Mouse (Mus musculus): ENCODE measurements around the gene Zscan21.

- TF ChIP-seq POLR2A (IDR thresholded peaks at IDR 0.05; ENCODE audit: borderline replicate concordance, extremely low read depth, insufficient read depth, insufficient read length, poor library complexity, severe bottlenecking) (no peak), CTCF (IDR thresholded peaks at IDR 0.05; ENCODE audit: borderline replicate concordance, extremely low read depth, insufficient read depth, insufficient read length) (no peak)
Measured at GRCm38 (mm10) chr5:138154390-138154789, 37.7 kb downstream of the Zscan21 start.
